Mouse (Mus musculus) hindbrain, embryonic 15.5 days (tissue): Measurements from ENCODE around the gene Lrrn3. TPM values are rescaled to one million over a fixed set of nuclear protein-coding genes. Genes with fewer than 3 reads are reported as not detected.
A peak's percentile ranks its signal among the peaks of the same experiment; 100 is the strongest.

Experiments used
- ATAC-seq: fragments of 200-750 bp; cut with Nextera tagmentation; 2 replicates; pipeline ENCODE4 v1.8.0; 2017; ENCODE audit warnings: low read depth, moderate number of reproducible peaks, moderate TSS enrichment; ENCODE audit not compliant: low FRiP score
- H3K27ac ChIP-seq: fragments of 300-500 bp; sonication (generic); replicated peaks from 2 replicates; pipeline ENCODE4 v1.5.1; 2015; ENCODE audit warnings: mild to moderate bottlenecking, inconsistent platforms
- H3K27me3 ChIP-seq: fragments of 300-500 bp; sonication (generic); 2 replicates; pipeline ENCODE4 v1.6.1; 2015; ENCODE audit warnings: control low read depth, inconsistent platforms
- H3K36me3 ChIP-seq: fragments of 300-500 bp; sonication (generic); 2 replicates; pipeline ENCODE4 v1.6.1; 2015; ENCODE audit warnings: control low read depth, inconsistent platforms
- H3K4me1 ChIP-seq: fragments of 300-500 bp; sonication (generic); replicated peaks from 2 replicates; pipeline ENCODE4 v1.6.1; 2015; ENCODE audit warnings: control low read depth, inconsistent platforms
- H3K4me2 ChIP-seq: fragments of 300-500 bp; sonication (generic); 2 replicates; pipeline ENCODE4 v1.6.1; 2015; ENCODE audit warnings: moderate library complexity, mild to moderate bottlenecking, inconsistent platforms
- H3K4me3 ChIP-seq: fragments of 300-500 bp; sonication (generic); 2 replicates; pipeline ENCODE4 v1.5.1; 2015; ENCODE audit warnings: mild to moderate bottlenecking, inconsistent platforms
- H3K9ac ChIP-seq: fragments of 300-500 bp; sonication (generic); 2 replicates; pipeline ENCODE4 v1.6.1; 2015; ENCODE audit warnings: inconsistent platforms
- H3K9me3 ChIP-seq: fragments of 300-500 bp; sonication (generic); 2 replicates; pipeline ENCODE4 v1.6.1; 2016; ENCODE audit warnings: control low read depth, inconsistent platforms
- WGBS: fragments of 180-500 bp; shearing (Covaris S2); methylation state at CpG from one replicate; pipeline ENCODE4 v1.1.7; 2015; 5-methylcytosine and 5-hydroxymethylcytosine counted together
- polyA plus RNA-seq: library from polyadenylated mRNA; unstranded; fragments of >200 nt; fragmentation: Nextera tagmentation; extraction: Ambion mirVana; gene quantifications from 2 replicates; pipeline ENCODE4 v1.2.1, GENCODE M21; 2015

Lrrn3 gene
- polyA plus RNA-seq, 1 experiment from 2014 or later = 103 TPM

- 11% methylated on average over 16 of the region's 16 CpGs for WGBS
- ATAC-seq = peak; percentile 43; the same call in 1 of the 2 replicates
Observed at GRCm38 (mm10) chr12:41484689-41485511, 1.3 kb downstream of the Lrrn3 start.

GRCm38 (mm10) chr12:41483593-41484451, 2.4 kb downstream of the Lrrn3 start:
- peak overlapping the region; percentile 79 for H3K9ac ChIP-seq
- H3K36me3 ChIP-seq = no peaks in the 10 kb centered on the region
- no peak for ATAC-seq
- peak overlapping the region; percentile 94 for H3K27ac ChIP-seq
- H3K9me3 ChIP-seq = no peaks in the 10 kb centered on the region
- H3K4me2 ChIP-seq = peak overlapping the region; percentile 56
- peak overlapping the region; percentile 69 for H3K4me3 ChIP-seq
- H3K27me3 ChIP-seq = no peaks in the 10 kb centered on the region
- H3K4me1 ChIP-seq = peaks cover 30% of the 10 kb centered on the region
- 13% methylated on average over 23 of the region's 23 CpGs for WGBS

More at GRCm38 (mm10) chr12:41484689-41485511, 1.3 kb downstream of the Lrrn3 start:
- no peaks in the 10 kb centered on the region for H3K36me3 ChIP-seq
- H3K4me3 ChIP-seq = peak overlapping the region; percentile 69
- H3K9me3 ChIP-seq = no peaks in the 10 kb centered on the region
- peak overlapping the region; percentile 79 for H3K9ac ChIP-seq
- H3K27ac ChIP-seq = peak overlapping the region; percentile 94
- peak overlapping the region; percentile 56 for H3K4me2 ChIP-seq
- no peaks in the 10 kb centered on the region for H3K27me3 ChIP-seq
- H3K4me1 ChIP-seq = peaks cover 30% of the 10 kb centered on the region

- H3K27me3 ChIP-seq = no peaks in the 10 kb centered on the region
- peak overlapping the region; percentile 56 for H3K4me2 ChIP-seq
- no peaks in the 10 kb centered on the region for H3K9me3 ChIP-seq
- no peak for ATAC-seq
- no peaks in the 10 kb centered on the region for H3K36me3 ChIP-seq
- 63% methylated on average over 5 of the region's 5 CpGs for WGBS
- H3K4me1 ChIP-seq = peaks cover 30% of the 10 kb centered on the region
- H3K9ac ChIP-seq = peak overlapping the region; percentile 79
- H3K4me3 ChIP-seq = peak overlapping the region; percentile 69
- peak overlapping the region; percentile 94 for H3K27ac ChIP-seq
Observed at GRCm38 (mm10) chr12:41483091-41483592, 3.1 kb downstream of the Lrrn3 start.

- H3K9ac ChIP-seq = no peak overlapping the region
- no peaks in the 10 kb centered on the region for H3K36me3 ChIP-seq
- no peaks in the 10 kb centered on the region for H3K9me3 ChIP-seq
- peak overlapping the region; percentile 11; the same call in 1 of the 2 replicates for H3K4me3 ChIP-seq
- 56% methylated on average over 2 of the region's 2 CpGs for WGBS
- peaks cover 22% of the 10 kb centered on the region for H3K4me1 ChIP-seq
- no peaks in the 10 kb centered on the region for H3K27me3 ChIP-seq
- H3K27ac ChIP-seq = no peak overlapping the region
- ATAC-seq = no peak
- H3K4me2 ChIP-seq = peak overlapping the region; percentile 56
Observed at GRCm38 (mm10) chr12:41481486-41481885, 4.7 kb downstream of the Lrrn3 start.

- no peak for ATAC-seq
- no peak overlapping the region for H3K4me2 ChIP-seq
- no peaks in the 10 kb centered on the region for H3K27me3 ChIP-seq
- H3K4me1 ChIP-seq = peaks cover 9% of the 10 kb centered on the region
- H3K27ac ChIP-seq = no peak overlapping the region
- no peaks in the 10 kb centered on the region for H3K36me3 ChIP-seq
- H3K9ac ChIP-seq = no peak overlapping the region
- H3K4me3 ChIP-seq = no peak overlapping the region
- 54% methylated on average over 6 of the region's 6 CpGs for WGBS
- H3K9me3 ChIP-seq = no peaks in the 10 kb centered on the region
Observed at GRCm38 (mm10) chr12:41469096-41469801, 17.0 kb downstream of the Lrrn3 start.

- peaks cover 9% of the 10 kb centered on the region for H3K4me1 ChIP-seq
- H3K9ac ChIP-seq = no peak overlapping the region
- no peak overlapping the region for H3K27ac ChIP-seq
- no peaks in the 10 kb centered on the region for H3K36me3 ChIP-seq
- no peak overlapping the region for H3K4me3 ChIP-seq
- 83% methylated on average over 3 of the region's 3 CpGs for WGBS
- ATAC-seq = no peak
- H3K4me2 ChIP-seq = no peak overlapping the region
- H3K9me3 ChIP-seq = no peaks in the 10 kb centered on the region
- H3K27me3 ChIP-seq = no peaks in the 10 kb centered on the region
Observed at GRCm38 (mm10) chr12:41468374-41468991, 17.7 kb downstream of the Lrrn3 start.

- Histone ChIP-seq H3K4me2 (no peak overlapping the region), H3K36me3 (no peaks in the 10 kb centered on the region), H3K9ac (no peak overlapping the region), H3K9me3 (no peaks in the 10 kb centered on the region), H3K4me3 (no peak overlapping the region), H3K27ac (no peak overlapping the region), H3K27me3 (no peaks in the 10 kb centered on the region), H3K4me1 (0 out of 2 replicates have a peak, but pooled peaks cover 3% of the 10 kb centered on the region)
- WGBS = 57% methylated on average over 4 of the region's 4 CpGs
- peak; percentile 45; the same call in 1 of the 2 replicates for ATAC-seq
Observed at GRCm38 (mm10) chr12:41438446-41438845, 47.8 kb downstream of the Lrrn3 start.

GRCm38 (mm10) chr12:41436206-41436985, 49.8 kb downstream of the Lrrn3 start:
- 0 out of 2 replicates have a peak, but pooled peaks cover 3% of the 10 kb centered on the region for H3K4me1 ChIP-seq
- H3K9me3 ChIP-seq = no peaks in the 10 kb centered on the region
- WGBS = 85% methylated on average over 5 of the region's 5 CpGs
- no peaks in the 10 kb centered on the region for H3K36me3 ChIP-seq
- no peak overlapping the region for H3K27ac ChIP-seq
- H3K27me3 ChIP-seq = no peaks in the 10 kb centered on the region
- H3K4me3 ChIP-seq = no peak overlapping the region
- H3K4me2 ChIP-seq = no peak overlapping the region
- no peak overlapping the region for H3K9ac ChIP-seq
- no peak for ATAC-seq

GRCm38 (mm10) chr12:41428806-41429205, 57.4 kb downstream of the Lrrn3 start:
- Histone ChIP-seq H3K4me1 (0 out of 2 replicates have a peak, but pooled peaks cover 3% of the 10 kb centered on the region), H3K27me3 (no peaks in the 10 kb centered on the region), H3K4me3 (no peak overlapping the region), H3K9me3 (no peaks in the 10 kb centered on the region), H3K9ac (no peak overlapping the region), H3K27ac (no peak overlapping the region), H3K36me3 (no peaks in the 10 kb centered on the region), H3K4me2 (no peak overlapping the region)
- no peak for ATAC-seq

- Histone ChIP-seq H3K4me1 (0 out of 2 replicates have a peak, but pooled peaks cover 3% of the 10 kb centered on the region), H3K9me3 (no peaks in the 10 kb centered on the region), H3K36me3 (no peaks in the 10 kb centered on the region), H3K27me3 (no peaks in the 10 kb centered on the region), H3K4me2 (no peak overlapping the region), H3K9ac (no peak overlapping the region), H3K4me3 (no peak overlapping the region), H3K27ac (no peak overlapping the region)
- 45% methylated on average over 5 of the region's 5 CpGs for WGBS
- peak; percentile 61; the same call in 1 of the 2 replicates for ATAC-seq
Observed at GRCm38 (mm10) chr12:41427464-41427863, 58.8 kb downstream of the Lrrn3 start.
